Mouse (Mus musculus) R1 (cell line): ENCODE results near the gene Mmp13.
"Not testable (repeated sequence)": the region's sequence is repeated elsewhere in the genome, so short reads cannot be mapped to it uniquely, and the experiment has no call there.

Source experiments
- DNase-seq: peaks from one replicate; pipeline ENCODE4 v3.0.0-alpha.2; 2018; ENCODE audit warnings: low read depth, low spot score

Mmp13 gene

DNA sequence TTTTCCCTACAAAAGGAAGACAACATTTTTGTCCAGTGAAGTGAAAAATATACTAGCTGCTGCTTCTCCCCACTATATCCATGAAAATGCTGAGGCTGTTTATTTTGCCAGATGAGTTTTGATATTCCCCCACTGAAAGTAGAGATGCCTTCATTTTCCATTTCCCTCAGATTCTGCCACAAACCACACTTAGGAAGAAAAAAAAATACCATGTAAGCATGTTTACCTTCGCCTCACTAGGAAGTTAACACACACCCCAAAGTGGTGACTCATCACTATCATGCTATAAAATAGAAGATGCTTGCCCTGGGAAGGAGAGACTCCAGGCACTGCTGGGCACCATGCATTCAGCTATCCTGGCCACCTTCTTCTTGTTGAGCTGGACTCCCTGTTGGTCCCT lies at the start of gene Mmp13:
Mmp13 (plus strand) TSS at position 301 of the 400 bp plus-strand sequence.
- DNase-seq, result no peak

DNA sequence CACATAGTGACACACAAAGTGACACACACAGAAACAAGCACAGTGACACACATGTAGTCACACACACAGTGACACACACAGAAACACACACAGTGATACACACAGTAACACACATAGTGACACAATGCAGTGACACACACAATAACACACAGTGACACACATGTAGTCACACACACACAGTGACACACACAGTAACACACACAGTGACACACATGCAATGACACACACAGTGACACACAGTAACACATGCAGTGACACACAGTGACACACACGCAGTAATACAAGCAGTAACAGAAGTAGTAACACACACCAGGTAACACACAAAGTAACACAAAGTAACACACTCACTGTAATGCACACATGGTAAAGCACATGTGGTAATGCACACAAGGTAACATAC lies 33.7 kb upstream of the Mmp13 start:
- no peak for DNase-seq

DNA sequence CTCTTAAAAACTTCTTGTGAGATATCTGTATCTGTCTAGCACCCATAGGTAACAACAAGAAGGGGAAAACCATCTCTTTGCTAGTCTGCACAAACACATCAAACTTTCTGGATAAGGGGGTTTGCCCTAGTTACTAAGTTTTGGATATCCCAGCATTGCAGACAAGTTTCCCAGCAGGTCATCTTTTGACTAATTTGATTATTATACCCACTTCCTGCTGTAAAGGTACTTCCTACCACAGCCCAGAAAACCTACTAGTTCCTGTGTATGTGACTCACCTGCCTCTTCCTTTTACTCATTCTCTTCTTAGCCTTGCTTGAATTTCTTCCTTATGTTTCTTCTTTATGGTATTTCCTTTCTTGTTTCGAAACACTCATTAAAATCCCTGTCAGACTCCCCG lies 32.3 kb upstream of the Mmp13 start:
- no peak for DNase-seq

DNA sequence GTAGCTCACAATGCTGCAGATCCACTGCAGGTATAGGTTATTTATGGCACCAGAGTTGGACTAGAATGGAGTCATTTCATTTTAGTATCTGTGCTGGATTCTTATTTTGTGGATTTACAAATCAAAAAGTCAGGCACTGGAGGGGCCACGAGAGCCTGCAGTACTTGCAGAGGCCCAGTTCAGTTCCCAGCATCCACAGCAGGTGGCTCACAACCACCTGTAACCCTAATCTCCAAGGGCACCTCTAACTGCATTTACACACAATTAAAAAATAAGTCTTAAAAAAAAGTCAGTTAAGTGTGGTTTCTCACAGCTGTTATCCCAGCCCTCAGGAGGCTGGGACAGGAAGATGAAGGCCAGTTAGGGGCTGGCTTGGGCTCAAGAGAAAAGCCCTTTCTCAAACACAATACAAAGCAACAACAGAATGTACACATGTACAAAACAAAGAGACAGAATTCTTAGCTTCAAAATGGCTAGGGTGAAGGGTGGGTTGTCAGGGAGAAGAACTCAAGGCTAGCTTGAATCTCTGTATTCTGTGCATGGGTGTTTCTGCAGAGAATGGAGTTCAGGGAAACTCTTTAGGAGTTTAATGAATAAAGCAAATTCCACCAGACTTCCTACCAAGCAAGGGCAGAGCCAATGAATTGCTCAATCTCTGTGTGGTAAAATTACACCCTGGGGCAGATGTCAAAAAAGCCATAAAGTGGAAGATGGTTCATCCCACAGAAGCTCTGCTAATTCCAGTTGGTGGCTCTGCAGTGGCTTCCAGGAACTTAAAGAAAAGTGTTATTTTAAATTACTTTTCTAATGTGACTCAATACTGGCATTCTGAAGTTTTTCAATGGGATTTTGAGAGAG lies 19.3 kb upstream of the Mmp13 start:
- DNase-seq, result peak; percentile 36

DNA sequence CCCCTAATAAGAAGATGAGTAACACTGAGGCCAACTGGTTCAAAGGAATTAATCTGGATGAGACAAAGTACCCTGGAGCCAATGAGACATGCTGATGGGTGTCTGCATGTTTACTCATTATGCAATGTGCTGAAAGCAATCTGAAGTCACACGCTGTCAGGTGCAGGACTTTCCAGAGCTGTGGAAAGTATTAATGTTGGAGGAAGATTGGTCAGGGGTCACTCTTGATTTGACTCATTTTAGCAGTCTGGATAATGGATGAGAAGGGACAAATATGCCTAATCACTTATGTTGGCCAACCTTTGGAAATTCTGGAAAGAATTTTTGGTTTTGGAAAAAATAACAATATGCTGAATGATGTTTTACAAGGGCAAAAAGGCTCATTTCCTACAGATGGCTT lies 10.6 kb upstream of the Mmp13 start:
- DNase-seq, result no peak

DNA sequence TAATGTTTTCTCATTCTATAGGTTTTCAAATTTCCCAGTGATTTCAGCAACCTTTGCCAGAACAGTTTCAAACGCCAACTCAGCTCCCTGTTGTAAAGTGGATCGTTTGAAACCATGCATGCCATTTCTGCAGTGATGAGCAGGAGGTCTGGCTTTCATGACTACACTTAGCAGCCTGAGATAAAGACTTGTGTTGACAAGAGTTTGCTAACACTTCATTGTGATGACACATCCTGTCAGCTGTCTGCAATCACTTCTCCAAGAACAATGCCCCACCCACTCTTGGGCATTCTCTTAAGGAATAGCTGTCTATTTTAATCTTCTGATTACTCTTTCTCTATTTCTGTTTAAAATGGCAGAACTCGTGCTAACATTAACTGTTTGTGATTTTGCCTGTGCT lies 2.2 kb upstream of the Mmp13 start:
- no peak for DNase-seq

DNA sequence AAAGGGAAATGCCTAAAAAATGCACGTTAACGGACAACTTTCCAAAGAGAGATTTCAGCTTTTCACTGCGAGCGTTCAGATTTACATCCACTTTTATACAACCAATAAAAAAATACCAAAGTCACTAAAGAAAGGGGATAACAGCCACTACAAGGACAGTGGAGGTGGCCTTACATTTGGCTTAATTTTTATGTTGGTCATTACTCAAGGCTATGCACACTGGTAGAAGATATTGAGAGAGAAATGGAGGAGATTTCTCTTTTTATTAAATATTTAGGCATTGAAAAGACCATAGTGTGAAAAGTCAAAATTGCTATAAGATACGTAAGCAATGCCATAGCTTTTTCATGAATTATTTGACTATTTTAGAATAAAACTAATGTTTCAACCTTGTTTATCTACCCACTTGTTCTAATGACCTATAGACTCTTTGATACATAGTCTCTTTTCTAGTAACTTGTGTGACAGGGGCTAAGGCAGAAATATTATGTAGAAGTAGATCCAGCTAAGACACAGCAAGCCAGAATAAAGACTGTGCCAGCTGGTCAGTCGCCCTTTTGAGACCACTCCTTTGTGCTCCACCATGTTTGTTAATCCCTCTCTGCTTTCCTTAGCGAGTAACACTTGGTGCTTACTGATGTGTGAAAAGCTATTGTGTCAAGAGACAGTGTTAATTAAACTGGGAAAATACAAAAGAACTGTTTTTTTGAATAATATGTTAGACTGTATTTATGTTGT lies 10.4 kb downstream of the Mmp13 start:
- DNase-seq, result no peak

DNA sequence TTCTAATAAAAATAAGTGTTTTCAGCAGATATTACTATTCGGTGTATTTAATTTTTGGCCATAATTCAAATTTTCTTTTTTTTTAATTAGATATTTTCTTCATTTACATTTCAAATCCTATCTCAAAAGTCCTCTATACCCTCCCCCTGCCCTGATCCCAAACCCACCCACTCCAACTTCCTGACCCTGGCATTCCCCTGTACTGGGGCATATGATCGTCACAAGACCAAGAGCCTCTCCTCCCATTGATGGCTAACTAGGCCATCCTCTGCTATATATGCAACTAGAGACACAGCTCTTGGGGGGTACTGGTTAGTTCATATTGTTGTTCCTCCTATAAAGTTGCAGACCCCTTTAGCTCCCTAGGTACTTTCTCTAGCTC lies 11.0 kb downstream of the Mmp13 start:
- not testable (repeated sequence) for DNase-seq

DNA sequence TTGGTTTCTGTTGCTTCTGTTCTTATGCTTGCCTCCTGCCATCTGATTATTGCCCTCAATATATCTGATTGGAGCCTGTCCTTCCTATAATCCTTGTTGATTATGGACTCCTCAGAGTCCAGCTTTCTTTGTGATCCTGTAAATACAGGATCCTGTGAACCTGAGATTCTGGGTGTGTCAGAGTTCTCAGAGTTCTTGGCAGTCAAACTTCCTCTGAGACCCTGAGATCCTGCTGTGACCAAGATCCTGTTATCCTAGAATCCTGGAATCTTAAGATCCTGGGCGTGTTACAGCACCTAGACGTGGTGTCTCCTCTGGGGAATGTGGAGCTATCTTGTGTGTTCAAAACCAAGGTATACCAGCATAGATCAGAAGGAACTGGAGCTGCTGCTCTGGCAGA lies 17.2 kb downstream of the Mmp13 start:
- peak; percentile 59 for DNase-seq

DNA sequence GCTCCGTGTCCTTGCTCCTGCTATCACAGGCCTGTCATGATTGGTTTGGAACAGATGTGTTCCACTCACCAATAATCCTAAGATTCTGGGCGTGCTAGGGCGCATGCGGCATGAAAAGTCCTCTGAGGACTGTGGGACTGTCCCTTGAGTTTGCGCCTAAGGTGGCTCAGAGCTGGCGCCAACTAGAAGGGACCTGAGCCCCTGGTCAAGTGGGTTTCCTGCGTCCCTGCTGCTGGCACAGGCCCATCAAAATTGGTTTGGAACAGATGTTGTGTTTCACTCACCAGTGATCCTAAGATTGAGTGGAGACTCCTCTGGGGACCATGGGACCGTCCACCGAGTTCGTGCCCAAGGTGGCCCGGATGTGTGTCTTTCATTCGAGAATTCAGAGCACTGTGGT lies 17.6 kb downstream of the Mmp13 start:
- DNase-seq, result no peak

DNA sequence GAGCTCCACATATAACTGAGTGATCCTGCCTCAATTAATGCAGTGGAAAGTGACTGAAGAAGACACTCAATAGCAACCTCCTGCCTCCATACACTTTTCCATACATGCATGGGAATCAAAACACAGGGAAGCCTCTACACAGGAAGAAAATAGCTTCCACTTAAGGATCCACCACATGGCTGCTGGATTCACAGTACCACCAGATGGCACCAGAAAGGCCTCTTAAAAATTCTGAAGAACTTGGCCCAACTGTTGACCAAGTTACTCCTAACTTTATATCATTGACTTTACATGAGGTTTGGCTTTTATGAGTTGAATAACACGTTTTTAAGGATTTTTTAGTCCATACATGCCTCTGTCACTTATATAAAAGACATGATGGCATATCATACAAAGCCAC lies 19.8 kb downstream of the Mmp13 start:
- no peak for DNase-seq

DNA sequence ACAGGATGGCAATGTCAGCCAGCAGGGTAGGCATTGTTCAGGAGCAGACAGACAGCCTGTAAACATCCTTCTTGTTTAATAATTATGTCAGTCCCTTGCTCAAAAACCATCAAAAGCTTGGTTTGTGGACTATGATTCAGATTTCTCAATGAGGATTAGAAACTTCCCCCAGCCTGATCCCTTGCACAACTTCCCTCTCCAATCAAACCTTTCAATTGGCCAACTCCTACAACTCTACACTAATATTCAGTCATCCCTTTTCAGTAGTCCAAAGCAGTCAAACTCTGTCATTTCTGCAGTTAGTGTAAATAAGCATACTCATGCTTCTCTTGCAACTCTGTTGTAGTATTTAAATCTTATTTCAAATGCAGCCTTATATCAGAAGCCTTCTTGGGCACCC lies 59.5 kb downstream of the Mmp13 start:
- DNase-seq, result no peak
